Mouse (Mus musculus) hindbrain, embryonic 13.5 days (tissue): Measurements from ENCODE around the gene Aire. TPM values are rescaled to one million over a fixed set of nuclear protein-coding genes. Genes with fewer than 3 reads are reported as not detected.
"Not testable (repeated sequence)": the region's sequence is repeated elsewhere in the genome, so short reads cannot be mapped to it uniquely, and the experiment has no call there.

Source experiments
- ATAC-seq: fragments of 200-750 bp; cut with Nextera tagmentation; 2 replicates; pipeline ENCODE4 v1.8.0; 2017; ENCODE audit warnings: moderate TSS enrichment; ENCODE audit not compliant: low FRiP score
- H3K27ac ChIP-seq: fragments of 300-500 bp; sonication (generic); 2 replicates; pipeline ENCODE4 v1.5.1; 2015; ENCODE audit warnings: inconsistent platforms, mild to moderate bottlenecking, moderate library complexity
- H3K27me3 ChIP-seq: fragments of 300-500 bp; sonication (generic); 2 replicates; pipeline ENCODE4 v1.6.1; 2015; ENCODE audit warnings: mild to moderate bottlenecking, inconsistent platforms
- H3K36me3 ChIP-seq: fragments of 300-500 bp; sonication (generic); 2 replicates; pipeline ENCODE4 v1.6.1; 2015; ENCODE audit warnings: mild to moderate bottlenecking, inconsistent platforms
- H3K4me1 ChIP-seq: fragments of 300-500 bp; sonication (generic); replicated peaks from 2 replicates; pipeline ENCODE4 v1.6.1; 2015; ENCODE audit warnings: inconsistent platforms
- H3K4me2 ChIP-seq: fragments of 300-500 bp; sonication (generic); 2 replicates; pipeline ENCODE4 v1.6.1; 2015; ENCODE audit warnings: inconsistent platforms, mild to moderate bottlenecking, moderate library complexity
- H3K4me3 ChIP-seq: fragments of 300-500 bp; sonication (generic); 2 replicates; pipeline ENCODE4 v1.5.1; 2015; ENCODE audit warnings: mild to moderate bottlenecking, inconsistent platforms
- H3K9ac ChIP-seq: fragments of 300-500 bp; sonication (generic); 2 replicates; pipeline ENCODE4 v1.6.1; 2015; ENCODE audit warnings: mild to moderate bottlenecking, inconsistent platforms
- H3K9me3 ChIP-seq: fragments of 300-500 bp; sonication (generic); 2 replicates; pipeline ENCODE4 v1.6.1; 2016; ENCODE audit warnings: inconsistent platforms
- WGBS: fragments of 180-500 bp; shearing (Covaris S2); methylation state at CpG from one replicate; pipeline ENCODE4 v1.1.7; 2015; 5-methylcytosine and 5-hydroxymethylcytosine counted together
- polyA plus RNA-seq: library from polyadenylated mRNA; unstranded; fragments of >200 nt; fragmentation: Nextera tagmentation; extraction: Ambion mirVana; gene quantifications from 2 replicates; pipeline ENCODE4 v1.2.1, GENCODE M21; 2015

The Aire gene
- polyA plus RNA-seq, 1 experiment from 2014 or later, result 0.10 TPM

GRCm38 (mm10) chr10:78044531-78044930 is 1.1 kb upstream of the Aire start:
- no peak overlapping the region for H3K27ac ChIP-seq
- peaks cover 9% of the 10 kb centered on the region; the same call in 1 of the 2 replicates for H3K4me1 ChIP-seq
- ATAC-seq, result no peak
- no peaks in the 10 kb centered on the region for H3K9me3 ChIP-seq
- no peak overlapping the region for H3K4me3 ChIP-seq
- no peak overlapping the region for H3K4me2 ChIP-seq
- no peaks in the 10 kb centered on the region for H3K36me3 ChIP-seq
- peaks cover 15% of the 10 kb centered on the region for H3K27me3 ChIP-seq
- no peak overlapping the region for H3K9ac ChIP-seq
- 89% methylated on average over 1 of the region's 1 CpGs for WGBS

- ATAC-seq, result peak; percentile 58; the same call in 1 of the 2 replicates
- no peaks in the 10 kb centered on the region for H3K9me3 ChIP-seq
- 60% methylated on average over 14 of the region's 14 CpGs for WGBS
- H3K9ac ChIP-seq, result 0 out of 2 replicates have a peak overlapping the region, but pooled peaks have one; percentile 47
- H3K4me3 ChIP-seq, result peak overlapping the region; percentile 28
- peak overlapping the region; percentile 54 for H3K4me2 ChIP-seq
- no peak overlapping the region for H3K27ac ChIP-seq
- H3K36me3 ChIP-seq, result no peaks in the 10 kb centered on the region
- peaks cover 15% of the 10 kb centered on the region for H3K27me3 ChIP-seq
- H3K4me1 ChIP-seq, result peaks cover 9% of the 10 kb centered on the region; the same call in 1 of the 2 replicates
Measured at GRCm38 (mm10) chr10:78042697-78043405, 559 bp downstream of the Aire start.

- Histone ChIP-seq H3K9me3 (no peaks in the 10 kb centered on the region), H3K4me1 (peaks cover 9% of the 10 kb centered on the region; the same call in 1 of the 2 replicates), H3K27me3 (peaks cover 15% of the 10 kb centered on the region), H3K4me2 (no peak overlapping the region), H3K36me3 (no peaks in the 10 kb centered on the region), H3K27ac (no peak overlapping the region), H3K4me3 (no peak overlapping the region), H3K9ac (no peak overlapping the region)
- WGBS, result 79% methylated on average over 7 of the region's 7 CpGs
- ATAC-seq, result no peak
Measured at GRCm38 (mm10) chr10:78042096-78042495, 1.3 kb downstream of the Aire start.

GRCm38 (mm10) chr10:78041647-78042046 is 1.8 kb downstream of the Aire start, which contains the start of gene Dnmt3l:
TSS of gene Dnmt3l (plus strand) at chr10:78041947.
- Histone ChIP-seq H3K4me3 (no peak within 1 kb of the TSS), H3K27ac (no peak within 1 kb of the TSS), H3K27me3 (peaks cover 15% of the 10 kb centered on the region), H3K9ac (no peak within 1 kb of the TSS), H3K36me3 (no peaks in the 10 kb centered on the region), H3K4me1 (peaks cover 9% of the 10 kb centered on the region; the same call in 1 of the 2 replicates), H3K4me2 (no peak within 1 kb of the TSS), H3K9me3 (no peaks in the 10 kb centered on the region)
- no peak for ATAC-seq
- WGBS, result 98% methylated on average over 5 of the region's 5 CpGs

GRCm38 (mm10) chr10:78037139-78037538 is 6.3 kb downstream of the Aire start:
- Histone ChIP-seq H3K4me3 (no peak overlapping the region), H3K27me3 (peaks cover 8% of the 10 kb centered on the region; the same call in 1 of the 2 replicates), H3K36me3 (no peaks in the 10 kb centered on the region), H3K27ac (no peak overlapping the region), H3K4me1 (no peaks in the 10 kb centered on the region), H3K4me2 (no peak overlapping the region), H3K9me3 (no peaks in the 10 kb centered on the region), H3K9ac (no peak overlapping the region)
- 92% methylated on average over 4 of the region's 4 CpGs for WGBS
- ATAC-seq, result no peak

GRCm38 (mm10) chr10:78031987-78032386 is 11.4 kb downstream of the Aire start:
- Histone ChIP-seq H3K4me1 (no peaks in the 10 kb centered on the region), H3K9ac (no peak overlapping the region), H3K27me3 (0 out of 2 replicates have a peak, but pooled peaks cover 8% of the 10 kb centered on the region), H3K27ac (no peak overlapping the region), H3K36me3 (no peaks in the 10 kb centered on the region), H3K4me3 (no peak overlapping the region), H3K4me2 (no peak overlapping the region), H3K9me3 (no peaks in the 10 kb centered on the region)
- no peak for ATAC-seq
- whole genome bisulfite sequencing, result 81% methylated on average over 2 of the region's 2 CpGs

GRCm38 (mm10) chr10:78029080-78029479 is 14.3 kb downstream of the Aire start:
- WGBS, result 95% methylated on average over 1 of the region's 1 CpGs
- Histone ChIP-seq H3K4me3 (no peak overlapping the region), H3K27me3 (0 out of 2 replicates have a peak, but pooled peaks cover 5% of the 10 kb centered on the region), H3K9me3 (no peaks in the 10 kb centered on the region), H3K4me1 (no peaks in the 10 kb centered on the region), H3K36me3 (no peaks in the 10 kb centered on the region), H3K4me2 (no peak overlapping the region), H3K9ac (no peak overlapping the region), H3K27ac (no peak overlapping the region)
- no peak for ATAC-seq

GRCm38 (mm10) chr10:78028129-78028528 is 15.3 kb downstream of the Aire start:
- Histone ChIP-seq H3K9me3 (no peaks in the 10 kb centered on the region), H3K9ac (no peak overlapping the region), H3K4me2 (no peak overlapping the region), H3K4me3 (no peak overlapping the region), H3K36me3 (no peaks in the 10 kb centered on the region), H3K27ac (no peak overlapping the region), H3K4me1 (no peaks in the 10 kb centered on the region), H3K27me3 (0 out of 2 replicates have a peak, but pooled peaks cover 5% of the 10 kb centered on the region)
- 4% methylated on average over 5 of the region's 5 CpGs for WGBS
- ATAC-seq, result peak; percentile 78

GRCm38 (mm10) chr10:78025453-78025852 is 18.0 kb downstream of the Aire start:
- H3K27ac ChIP-seq, ATAC-seq, H3K4me2 ChIP-seq, H3K9me3 ChIP-seq, H3K4me1 ChIP-seq, H3K9ac ChIP-seq, H3K36me3 ChIP-seq, H3K27me3 ChIP-seq, H3K4me3 ChIP-seq: not testable (repeated sequence)
- 77% methylated on average over 6 of the region's 8 CpGs for WGBS

- H3K9ac ChIP-seq, H3K9me3 ChIP-seq, H3K4me2 ChIP-seq, H3K27me3 ChIP-seq, H3K27ac ChIP-seq, ATAC-seq, H3K4me1 ChIP-seq, H3K36me3 ChIP-seq, H3K4me3 ChIP-seq: not testable (repeated sequence)
- 98% methylated on average over 7 of the region's 11 CpGs for WGBS
Measured at GRCm38 (mm10) chr10:78019984-78020383, 23.4 kb downstream of the Aire start.

GRCm38 (mm10) chr10:78019291-78019690 is 24.1 kb downstream of the Aire start:
- Histone ChIP-seq H3K27ac (no peak overlapping the region), H3K4me2 (no peak overlapping the region), H3K9ac (no peak overlapping the region), H3K4me1 (peaks cover 2% of the 10 kb centered on the region; the same call in 1 of the 2 replicates), H3K27me3 (0 out of 2 replicates have a peak, but pooled peaks cover 2% of the 10 kb centered on the region), H3K4me3 (no peak overlapping the region), H3K9me3 (no peaks in the 10 kb centered on the region), H3K36me3 (no peaks in the 10 kb centered on the region)
- WGBS, result 82% methylated on average over 4 of the region's 4 CpGs
- ATAC-seq, result peak; percentile 39; the same call in 1 of the 2 replicates

- no peaks in the 10 kb centered on the region for H3K36me3 ChIP-seq
- no peak overlapping the region for H3K9ac ChIP-seq
- H3K9me3 ChIP-seq, result no peaks in the 10 kb centered on the region
- peaks cover 2% of the 10 kb centered on the region; the same call in 1 of the 2 replicates for H3K4me1 ChIP-seq
- H3K4me2 ChIP-seq, result peak overlapping the region; percentile 58
- 18% methylated on average over 19 of the region's 19 CpGs for WGBS
- no peak overlapping the region for H3K27ac ChIP-seq
- 0 out of 2 replicates have a peak, but pooled peaks cover 2% of the 10 kb centered on the region for H3K27me3 ChIP-seq
- peak overlapping the region; percentile 30; the same call in 1 of the 2 replicates for H3K4me3 ChIP-seq
- ATAC-seq, result peak; percentile 81
Measured at GRCm38 (mm10) chr10:78018797-78019203, 24.6 kb downstream of the Aire start.
